Mouse (Mus musculus) midbrain, embryonic 12.5 days (tissue): Measurements from ENCODE around the gene Tcea2. TPM values are rescaled to one million over a fixed set of nuclear protein-coding genes. Genes with fewer than 3 reads are reported as not detected.
A peak's percentile ranks its signal among the peaks of the same experiment; 100 is the strongest.

ENCODE experiments used
- ATAC-seq: fragments of 200-750 bp; cut with Nextera tagmentation; 2 replicates; pipeline ENCODE4 v1.8.0; 2017; ENCODE audit warnings: low read depth, moderate TSS enrichment, moderate library complexity; ENCODE audit not compliant: low FRiP score
- H3K27ac ChIP-seq: fragments of 300-500 bp; sonication (generic); replicated peaks from 2 replicates; pipeline ENCODE4 v1.5.1; 2016; ENCODE audit warnings: mild to moderate bottlenecking
- H3K27me3 ChIP-seq: fragments of 300-500 bp; sonication (generic); 2 replicates; pipeline ENCODE4 v1.6.1; 2016; ENCODE audit warnings: mild to moderate bottlenecking
- H3K36me3 ChIP-seq: fragments of 300-500 bp; sonication (generic); 2 replicates; pipeline ENCODE4 v1.6.1; 2016
- H3K4me1 ChIP-seq: fragments of 300-500 bp; sonication (generic); 2 replicates; pipeline ENCODE4 v1.6.1; 2016
- H3K4me2 ChIP-seq: fragments of 300-500 bp; sonication (generic); replicated peaks from 2 replicates; pipeline ENCODE4 v1.6.1; 2016; ENCODE audit warnings: mild to moderate bottlenecking, moderate library complexity
- H3K4me3 ChIP-seq: fragments of 300-500 bp; sonication (generic); 2 replicates; pipeline ENCODE4 v1.5.1; 2016; ENCODE audit warnings: mild to moderate bottlenecking
- H3K9ac ChIP-seq: fragments of 300-500 bp; sonication (generic); replicated peaks from 2 replicates; pipeline ENCODE4 v1.6.1; 2016; ENCODE audit warnings: mild to moderate bottlenecking, moderate library complexity
- H3K9me3 ChIP-seq: fragments of 300-500 bp; sonication (generic); 2 replicates; pipeline ENCODE4 v1.6.1; 2016; ENCODE audit warnings: mild to moderate bottlenecking
- WGBS: fragments of 180-500 bp; shearing (Covaris S2); methylation state at CpG from one replicate; pipeline ENCODE4 v1.1.7; 2016; 5-methylcytosine and 5-hydroxymethylcytosine counted together
- polyA plus RNA-seq: library from polyadenylated mRNA; unstranded; fragments of >200 nt; fragmentation: Nextera tagmentation; extraction: Ambion mirVana; gene quantifications from 2 replicates; pipeline ENCODE4 v1.2.1, GENCODE M21; 2016

Gene Tcea2
- 21.1 and 23.3 TPM in 2 replicates for polyA plus RNA-seq

GRCm38 (mm10) chr2:181679951-181680715, at the start of gene Tcea2:
Gene Tcea2, plus strand, starts transcription at chr2:181680310.
- Histone ChIP-seq H3K27ac (peak within 1 kb of the TSS; percentile 42), H3K36me3 (no peaks in the 10 kb centered on the region), H3K9ac (peak within 1 kb of the TSS; percentile 83), H3K4me3 (peak within 1 kb of the TSS; percentile 67), H3K27me3 (peaks cover 4% of the 10 kb centered on the region; the same call in 1 of the 2 replicates), H3K4me2 (peak within 1 kb of the TSS; percentile 71), H3K4me1 (peaks cover 29% of the 10 kb centered on the region), H3K9me3 (no peaks in the 10 kb centered on the region)
- WGBS: under 1% methylated on average over 64 of the region's 69 CpGs
- peak; percentile 68 for ATAC-seq

GRCm38 (mm10) chr2:181632624-181633023, 47.5 kb upstream of the Tcea2 start:
- Histone ChIP-seq H3K36me3 (peaks cover 71% of the 10 kb centered on the region), H3K4me3 (no peak overlapping the region), H3K27ac (no peak overlapping the region), H3K9me3 (no peaks in the 10 kb centered on the region), H3K9ac (no peak overlapping the region), H3K27me3 (no peaks in the 10 kb centered on the region), H3K4me1 (no peaks in the 10 kb centered on the region), H3K4me2 (no peak overlapping the region)
- 97% methylated on average over 6 of the region's 6 CpGs for WGBS
- no peak for ATAC-seq

GRCm38 (mm10) chr2:181635865-181636264, 44.2 kb upstream of the Tcea2 start:
- Histone ChIP-seq H3K36me3 (peaks cover 86% of the 10 kb centered on the region), H3K4me1 (no peaks in the 10 kb centered on the region), H3K27ac (no peak overlapping the region), H3K9me3 (no peaks in the 10 kb centered on the region), H3K9ac (no peak overlapping the region), H3K4me3 (no peak overlapping the region), H3K27me3 (no peaks in the 10 kb centered on the region), H3K4me2 (no peak overlapping the region)
- 87% methylated on average over 3 of the region's 3 CpGs for WGBS
- no peak for ATAC-seq

- Histone ChIP-seq H3K9me3 (no peaks in the 10 kb centered on the region), H3K4me3 (no peak overlapping the region), H3K4me1 (no peaks in the 10 kb centered on the region), H3K9ac (no peak overlapping the region), H3K4me2 (no peak overlapping the region), H3K27me3 (no peaks in the 10 kb centered on the region), H3K36me3 (peaks cover 87% of the 10 kb centered on the region), H3K27ac (no peak overlapping the region)
- WGBS: 92% methylated on average over 2 of the region's 2 CpGs
- ATAC-seq: no peak
These were observed 35.7 kb upstream of the Tcea2 start for GRCm38 (mm10) chr2:181644361-181644760.

GRCm38 (mm10) chr2:181645666-181646065, 34.4 kb upstream of the Tcea2 start:
- Histone ChIP-seq H3K4me3 (no peak overlapping the region), H3K9ac (no peak overlapping the region), H3K36me3 (peaks cover 89% of the 10 kb centered on the region), H3K4me2 (no peak overlapping the region), H3K27ac (no peak overlapping the region), H3K27me3 (no peaks in the 10 kb centered on the region), H3K4me1 (no peaks in the 10 kb centered on the region), H3K9me3 (no peaks in the 10 kb centered on the region)
- no peak for ATAC-seq
- WGBS: 93% methylated on average over 3 of the region's 3 CpGs

GRCm38 (mm10) chr2:181646626-181647472, 33.3 kb upstream of the Tcea2 start:
- H3K9me3 ChIP-seq: no peaks in the 10 kb centered on the region
- no peak overlapping the region for H3K4me2 ChIP-seq
- H3K9ac ChIP-seq: no peak overlapping the region
- no peaks in the 10 kb centered on the region for H3K27me3 ChIP-seq
- no peaks in the 10 kb centered on the region for H3K4me1 ChIP-seq
- H3K4me3 ChIP-seq: no peak overlapping the region
- ATAC-seq: no peak
- no peak overlapping the region for H3K27ac ChIP-seq
- H3K36me3 ChIP-seq: peaks cover 89% of the 10 kb centered on the region
- WGBS: 98% methylated on average over 6 of the region's 6 CpGs

GRCm38 (mm10) chr2:181648926-181649325, 31.2 kb upstream of the Tcea2 start:
- Histone ChIP-seq H3K27me3 (no peaks in the 10 kb centered on the region), H3K4me1 (no peaks in the 10 kb centered on the region), H3K9me3 (no peaks in the 10 kb centered on the region), H3K36me3 (peaks cover 96% of the 10 kb centered on the region), H3K27ac (no peak overlapping the region), H3K9ac (no peak overlapping the region), H3K4me2 (no peak overlapping the region), H3K4me3 (no peak overlapping the region)
- WGBS: 93% methylated on average over 10 of the region's 10 CpGs
- ATAC-seq: no peak

- H3K4me3 ChIP-seq: no peak overlapping the region
- no peak overlapping the region for H3K27ac ChIP-seq
- H3K9me3 ChIP-seq: no peaks in the 10 kb centered on the region
- H3K36me3 ChIP-seq: peaks cover 89% of the 10 kb centered on the region
- ATAC-seq: no peak
- H3K4me1 ChIP-seq: no peaks in the 10 kb centered on the region
- H3K27me3 ChIP-seq: 0 out of 2 replicates have a peak, but pooled peaks cover 3% of the 10 kb centered on the region
- no peak overlapping the region for H3K4me2 ChIP-seq
- H3K9ac ChIP-seq: no peak overlapping the region
These were observed 27.0 kb upstream of the Tcea2 start for GRCm38 (mm10) chr2:181653065-181653464.

- peaks cover 84% of the 10 kb centered on the region for H3K36me3 ChIP-seq
- no peak overlapping the region for H3K4me3 ChIP-seq
- H3K27me3 ChIP-seq: 0 out of 2 replicates have a peak, but pooled peaks cover 3% of the 10 kb centered on the region
- WGBS: 89% methylated on average over 1 of the region's 1 CpGs
- H3K27ac ChIP-seq: no peak overlapping the region
- H3K9ac ChIP-seq: no peak overlapping the region
- H3K4me2 ChIP-seq: no peak overlapping the region
- ATAC-seq: no peak
- H3K4me1 ChIP-seq: no peaks in the 10 kb centered on the region
- no peaks in the 10 kb centered on the region for H3K9me3 ChIP-seq
These were observed 26.6 kb upstream of the Tcea2 start for GRCm38 (mm10) chr2:181653523-181653922.

- 0 out of 2 replicates have a peak, but pooled peaks cover 3% of the 10 kb centered on the region for H3K27me3 ChIP-seq
- H3K4me2 ChIP-seq: no peak within 1 kb of the TSS
- H3K9me3 ChIP-seq: no peaks in the 10 kb centered on the region
- no peak for ATAC-seq
- H3K36me3 ChIP-seq: peaks cover 52% of the 10 kb centered on the region
- 86% methylated on average over 3 of the region's 3 CpGs for WGBS
- H3K9ac ChIP-seq: no peak within 1 kb of the TSS
- H3K27ac ChIP-seq: no peak within 1 kb of the TSS
- H3K4me1 ChIP-seq: peaks cover 5% of the 10 kb centered on the region; the same call in 1 of the 2 replicates
- H3K4me3 ChIP-seq: no peak within 1 kb of the TSS
These were observed 23.4 kb upstream of the Tcea2 start, which contains the start of gene Gm29797 for GRCm38 (mm10) chr2:181656734-181657133. Gene Gm29797, plus strand, starts transcription at chr2:181657034.

- peaks cover 5% of the 10 kb centered on the region; the same call in 1 of the 2 replicates for H3K4me1 ChIP-seq
- no peak overlapping the region for H3K9ac ChIP-seq
- 0 out of 2 replicates have a peak, but pooled peaks cover 3% of the 10 kb centered on the region for H3K27me3 ChIP-seq
- peaks cover 45% of the 10 kb centered on the region for H3K36me3 ChIP-seq
- WGBS: 67% methylated on average over 2 of the region's 2 CpGs
- no peak overlapping the region for H3K4me3 ChIP-seq
- ATAC-seq: no peak
- H3K9me3 ChIP-seq: no peaks in the 10 kb centered on the region
- H3K27ac ChIP-seq: no peak overlapping the region
- no peak overlapping the region for H3K4me2 ChIP-seq
These were observed 22.7 kb upstream of the Tcea2 start for GRCm38 (mm10) chr2:181657441-181657840.

- ATAC-seq: no peak
- H3K9ac ChIP-seq: no peak overlapping the region
- no peak overlapping the region for H3K4me3 ChIP-seq
- H3K4me2 ChIP-seq: no peak overlapping the region
- no peak overlapping the region for H3K27ac ChIP-seq
- H3K9me3 ChIP-seq: no peaks in the 10 kb centered on the region
- peaks cover 34% of the 10 kb centered on the region for H3K36me3 ChIP-seq
- 0 out of 2 replicates have a peak, but pooled peaks cover 3% of the 10 kb centered on the region for H3K27me3 ChIP-seq
- peaks cover 5% of the 10 kb centered on the region; the same call in 1 of the 2 replicates for H3K4me1 ChIP-seq
- 86% methylated on average over 7 of the region's 7 CpGs for WGBS
These were observed 21.6 kb upstream of the Tcea2 start for GRCm38 (mm10) chr2:181658528-181658927.
